ENCODE assay signal across 25 mouse cellular contexts in genomic region chr10:93985357-93985756, GRCm38 (mm10).
"Had no signal": no experiment of that assay in that cellular context is flagged by ENCODE, and none has a peak within 500 bp of the region (broad histone marks: within the 10 kb centered on the region; RNA-seq: fewer than 3 reads in every experiment).

No protein-coding gene starts in this region.

- H3K4me2 ChIP-seq: liver, embryonic 15.5 days; lung, embryonic 15.5 days; midbrain, embryonic 11.5 days; midbrain, embryonic 13.5 days; midbrain, embryonic 15.5 days; neural tube, embryonic 13.5 days; neural tube, embryonic 15.5 days; stomach, embryonic 15.5 days had no signal

- H3K9ac ChIP-seq: liver, embryonic 15.5 days; liver, postnatal 0 days; lung, embryonic 15.5 days; midbrain, embryonic 13.5 days; midbrain, embryonic 15.5 days; neural tube, embryonic 13.5 days; neural tube, embryonic 15.5 days; stomach, embryonic 15.5 days had no signal

- H3K4me3 ChIP-seq: liver, embryonic 15.5 days; lung, embryonic 15.5 days; megakaryocyte, embryonic 14.5 days; midbrain, embryonic 13.5 days; midbrain, embryonic 15.5 days; myocyte; neural tube, embryonic 13.5 days; neural tube, embryonic 15.5 days; stomach, embryonic 15.5 days had no signal

- H3K4me1 ChIP-seq: liver, embryonic 15.5 days; lung, embryonic 15.5 days; midbrain, embryonic 13.5 days; midbrain, embryonic 15.5 days; neural tube, embryonic 13.5 days; neural tube, embryonic 15.5 days; stomach, embryonic 15.5 days had no signal

- H3K27ac ChIP-seq: liver, embryonic 15.5 days; lung, embryonic 15.5 days; macrophage; midbrain, embryonic 13.5 days; midbrain, embryonic 15.5 days; neural tube, embryonic 13.5 days; neural tube, embryonic 15.5 days; stomach, embryonic 15.5 days; stomach, postnatal 0 days had no signal

- ATAC-seq: liver, postnatal 0 days; lung, postnatal 0 days; midbrain, embryonic 13.5 days; midbrain, embryonic 15.5 days had no signal

- H3K9me3 ChIP-seq: liver, embryonic 15.5 days; lung, embryonic 15.5 days; megakaryocyte, embryonic 14.5 days; midbrain, embryonic 13.5 days; midbrain, embryonic 15.5 days; neural tube, embryonic 13.5 days; neural tube, embryonic 15.5 days; stomach, embryonic 15.5 days had no signal

- H3K27me3 ChIP-seq: liver, embryonic 15.5 days; lung, embryonic 15.5 days; megakaryocyte, embryonic 14.5 days; midbrain, embryonic 13.5 days; midbrain, embryonic 15.5 days; neural tube, embryonic 13.5 days; neural tube, embryonic 15.5 days; stomach, embryonic 15.5 days had no signal

- DNase-seq: liver, postnatal 0 days; lung, adult 2 months; lung, postnatal 14 days; lung, postnatal 36 days; retina, postnatal 1 day; right cerebral cortex, adult 18-20 months; right cerebral cortex, postnatal 25 days; right cerebral cortex, postnatal 4 days; spleen, adult 18-20 months; thymus, adult 2 months; thymus, postnatal 14 days; thymus, postnatal 4 days had no signal
